Mouse (Mus musculus) hindbrain, embryonic 14.5 days (tissue): ENCODE results near the gene 9630041A04Rik. TPM values are rescaled to one million over a fixed set of nuclear protein-coding genes. Genes with fewer than 3 reads are reported as not detected.
A peak's percentile ranks its signal among the peaks of the same experiment; 100 is the strongest.

ENCODE experiments used
- ATAC-seq: fragments of 200-750 bp; cut with Nextera tagmentation; 2 replicates; pipeline ENCODE4 v1.8.0; 2017; ENCODE audit warnings: moderate number of reproducible peaks, mild to moderate bottlenecking, moderate TSS enrichment, moderate library complexity; ENCODE audit not compliant: low FRiP score
- DNase-seq: peaks from one replicate; pipeline ENCODE4 v3.0.0-alpha.2; 2015; ENCODE audit warnings: low spot score
- H3K27ac ChIP-seq: fragments of 300-500 bp; sonication (generic); 2 replicates; pipeline ENCODE4 v1.5.1; 2014; ENCODE audit warnings: mild to moderate bottlenecking, moderate library complexity
- H3K27me3 ChIP-seq: fragments of 300-500 bp; sonication (generic); 2 replicates; pipeline ENCODE4 v1.6.1; 2014; ENCODE audit warnings: mild to moderate bottlenecking, low read length, mixed read lengths; ENCODE audit not compliant: control insufficient read depth, insufficient read depth
- H3K36me3 ChIP-seq: fragments of 300-500 bp; sonication (generic); replicated peaks from 2 replicates; pipeline ENCODE4 v1.6.1; 2014; ENCODE audit not compliant: control insufficient read depth, insufficient read depth
- H3K4me1 ChIP-seq: fragments of 300-500 bp; sonication (generic); replicated peaks from 2 replicates; pipeline ENCODE4 v1.6.1; 2014; ENCODE audit warnings: antibody characterized with exemption, low read length, mixed read lengths; ENCODE audit not compliant: control insufficient read depth, insufficient read depth
- H3K4me2 ChIP-seq: fragments of 300-500 bp; sonication (generic); replicated peaks from 2 replicates; pipeline ENCODE4 v1.6.1; 2014; ENCODE audit warnings: mild to moderate bottlenecking, moderate library complexity
- H3K4me3 ChIP-seq: fragments of 300-500 bp; sonication (generic); replicated peaks from 2 replicates; pipeline ENCODE4 v1.5.1; 2014; ENCODE audit warnings: mild to moderate bottlenecking, low read length
- H3K9ac ChIP-seq: fragments of 300-500 bp; sonication (generic); 2 replicates; pipeline ENCODE4 v1.6.1; 2014
- H3K9me3 ChIP-seq: fragments of 300-500 bp; sonication (generic); 2 replicates; pipeline ENCODE4 v1.6.1; 2016; ENCODE audit warnings: low read length; ENCODE audit not compliant: control insufficient read depth
- WGBS: fragments of 180-500 bp; shearing (Covaris S2); extraction: QIAGEN DNeasy Blood & Tissue Kit; methylation state at CpG from one replicate; pipeline ENCODE4 v1.1.7; 2014; 5-methylcytosine and 5-hydroxymethylcytosine counted together
- polyA plus RNA-seq: library from polyadenylated mRNA; unstranded; fragments of >200 nt; fragmentation: Nextera tagmentation; extraction: Ambion mirVana; gene quantifications from 2 replicates; pipeline ENCODE4 v1.2.1, GENCODE M21; 2014

9630041A04Rik gene
- polyA plus RNA-seq, 1 experiment from 2014 or later: 0.29 TPM

DNA sequence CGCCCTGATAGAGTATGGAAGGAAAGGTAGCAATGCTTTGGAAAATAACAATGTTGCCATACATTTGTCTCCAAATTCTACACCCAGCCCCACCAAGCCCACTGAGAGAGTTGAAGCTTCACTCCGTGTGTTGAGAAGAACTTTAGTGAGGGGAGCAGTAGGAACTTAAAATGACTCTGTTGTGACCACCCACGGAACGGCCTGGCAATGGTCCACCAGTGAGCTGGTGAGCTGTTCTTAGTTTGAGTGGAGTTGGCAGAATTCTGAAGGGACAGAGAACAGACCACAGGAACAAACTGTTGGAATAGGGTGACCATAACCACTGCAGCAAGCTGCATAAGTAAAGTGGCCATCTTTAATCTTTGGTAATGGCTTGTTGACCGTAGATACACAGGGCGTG lies 7.0 kb downstream of the 9630041A04Rik start:
- 92% methylated on average over 6 of the region's 6 CpGs for WGBS
- H3K4me2 ChIP-seq: no peak overlapping the region
- H3K4me1 ChIP-seq: no peaks in the 10 kb centered on the region
- no peak overlapping the region for H3K27ac ChIP-seq
- no peaks in the 10 kb centered on the region for H3K27me3 ChIP-seq
- no peak overlapping the region for H3K9ac ChIP-seq
- no peak for ATAC-seq
- no peaks in the 10 kb centered on the region for H3K36me3 ChIP-seq
- H3K9me3 ChIP-seq: no peaks in the 10 kb centered on the region
- no peak overlapping the region for H3K4me3 ChIP-seq
- DNase-seq: no peak

DNA sequence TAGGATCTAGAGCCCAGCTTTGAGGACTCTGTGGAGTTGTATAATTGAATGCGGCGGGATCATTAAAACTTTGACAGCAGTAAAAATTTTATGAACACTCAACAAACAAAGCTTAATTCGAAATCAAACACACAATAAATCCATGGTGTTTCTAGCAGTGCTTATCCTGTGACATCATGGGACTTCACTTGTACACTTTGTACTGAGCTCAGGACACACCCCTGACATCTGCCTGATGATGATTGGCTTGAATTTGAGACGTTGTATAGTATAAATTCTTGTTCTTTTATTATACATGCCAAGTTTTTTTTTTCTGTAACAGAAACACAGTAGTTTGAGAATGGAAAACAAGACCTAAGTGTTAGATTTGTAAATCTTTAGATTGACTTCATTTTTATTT lies 8.4 kb downstream of the 9630041A04Rik start:
- Histone ChIP-seq H3K4me1 (no peaks in the 10 kb centered on the region), H3K27ac (no peak overlapping the region), H3K36me3 (no peaks in the 10 kb centered on the region), H3K9me3 (no peaks in the 10 kb centered on the region), H3K9ac (no peak overlapping the region), H3K4me3 (no peak overlapping the region), H3K4me2 (no peak overlapping the region), H3K27me3 (no peaks in the 10 kb centered on the region)
- WGBS: 85% methylated on average over 4 of the region's 4 CpGs
- ATAC-seq: no peak
- DNase-seq: no peak

DNA sequence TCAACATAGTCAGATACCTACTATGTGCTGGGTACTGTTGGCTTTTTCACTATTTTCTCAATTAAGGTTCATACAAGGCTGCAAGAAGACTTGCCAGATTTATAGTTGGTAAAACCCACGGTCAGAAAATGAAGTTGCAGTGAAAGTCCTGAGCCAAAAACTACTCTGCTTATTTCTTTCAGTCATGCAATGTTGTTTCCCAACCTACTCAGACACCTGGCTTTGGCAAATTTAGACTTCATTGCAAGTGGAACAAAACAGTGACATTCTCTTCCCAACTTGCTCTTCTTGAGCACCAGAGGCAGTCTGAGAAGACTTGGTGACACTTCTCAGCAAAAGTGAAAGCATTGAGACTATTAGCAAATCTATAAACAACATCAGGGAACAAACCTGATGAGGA lies 13.7 kb downstream of the 9630041A04Rik start:
- Histone ChIP-seq H3K9me3 (no peaks in the 10 kb centered on the region), H3K27ac (no peak overlapping the region), H3K27me3 (no peaks in the 10 kb centered on the region), H3K4me1 (no peaks in the 10 kb centered on the region), H3K4me2 (no peak overlapping the region), H3K9ac (no peak overlapping the region), H3K36me3 (no peaks in the 10 kb centered on the region), H3K4me3 (no peak overlapping the region)
- ATAC-seq: no peak
- no peak for DNase-seq
- 95% methylated on average over 1 of the region's 1 CpGs for WGBS

DNA sequence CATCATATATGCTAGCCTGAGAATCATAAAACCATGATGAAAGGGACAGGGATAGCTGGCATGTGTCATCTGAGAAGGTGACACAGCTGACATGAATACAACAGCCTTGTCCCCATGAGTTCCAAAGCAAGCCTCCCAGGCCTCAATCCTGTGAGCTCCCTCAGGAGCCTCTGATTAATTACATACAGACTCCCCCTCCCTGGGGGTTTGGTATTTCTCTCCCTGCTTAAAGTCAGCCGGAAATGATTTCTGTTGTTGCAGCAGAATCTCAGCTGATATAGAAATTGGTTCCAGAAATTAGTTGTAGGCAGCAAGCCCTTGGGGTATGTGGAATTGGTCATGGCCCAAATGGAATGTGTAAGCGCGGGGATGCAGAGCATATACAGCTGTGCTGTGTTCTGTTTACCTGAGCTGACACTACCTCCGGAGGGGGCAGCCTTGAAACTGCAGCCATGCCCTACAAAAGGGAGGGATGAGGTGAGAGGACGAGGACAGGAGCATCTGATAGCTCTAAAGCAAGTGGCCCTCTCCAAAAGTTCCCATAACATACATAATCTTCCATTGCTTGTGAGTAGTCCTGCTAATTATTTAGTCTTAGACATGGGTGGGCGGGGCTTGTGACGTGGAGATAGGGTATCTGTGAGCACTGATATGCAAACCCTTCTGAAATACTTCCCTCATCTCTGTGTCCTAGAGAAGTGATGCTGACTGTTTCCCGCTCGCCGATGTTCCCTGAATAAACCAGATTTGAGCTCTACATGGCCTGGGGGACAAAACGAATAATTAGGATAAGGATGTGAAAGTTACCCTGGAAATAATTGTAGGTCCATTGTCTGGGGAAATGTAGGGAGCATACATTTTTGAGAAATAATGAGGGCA lies 15.7 kb downstream of the 9630041A04Rik start:
- H3K9me3 ChIP-seq: no peaks in the 10 kb centered on the region
- H3K4me2 ChIP-seq: no peak overlapping the region
- no peaks in the 10 kb centered on the region for H3K4me1 ChIP-seq
- H3K27ac ChIP-seq: no peak overlapping the region
- ATAC-seq (no peak), DNase-seq (no peak)
- H3K27me3 ChIP-seq: no peaks in the 10 kb centered on the region
- no peak overlapping the region for H3K9ac ChIP-seq
- no peaks in the 10 kb centered on the region for H3K36me3 ChIP-seq
- no peak overlapping the region for H3K4me3 ChIP-seq
- WGBS: 65% methylated on average over 11 of the region's 11 CpGs

DNA sequence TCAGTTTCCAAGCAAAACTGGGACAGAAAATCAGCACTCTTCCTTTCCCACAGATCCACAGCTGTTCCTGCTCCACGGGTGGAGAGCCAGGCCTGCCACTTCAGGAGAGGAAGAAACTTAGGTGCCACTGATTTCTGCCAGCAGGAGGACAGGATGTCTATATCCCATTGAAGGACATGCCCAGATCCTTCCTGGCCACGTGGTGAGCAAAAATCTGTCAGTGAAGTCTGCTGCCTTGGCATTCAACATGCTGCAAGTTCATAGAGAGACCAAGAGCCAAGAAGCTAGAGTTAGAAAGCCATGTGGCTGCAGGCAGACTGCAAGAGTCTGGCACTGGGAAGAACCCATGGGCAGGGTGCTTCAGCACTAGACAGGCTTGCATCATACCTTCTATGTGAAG lies 21.7 kb downstream of the 9630041A04Rik start:
- DNase-seq (no peak), ATAC-seq (no peak)
- Histone ChIP-seq H3K9ac (no peak overlapping the region), H3K4me2 (no peak overlapping the region), H3K9me3 (no peaks in the 10 kb centered on the region), H3K36me3 (no peaks in the 10 kb centered on the region), H3K27me3 (no peaks in the 10 kb centered on the region), H3K4me1 (no peaks in the 10 kb centered on the region), H3K4me3 (no peak overlapping the region), H3K27ac (no peak overlapping the region)
- 76% methylated on average over 2 of the region's 2 CpGs for WGBS

DNA sequence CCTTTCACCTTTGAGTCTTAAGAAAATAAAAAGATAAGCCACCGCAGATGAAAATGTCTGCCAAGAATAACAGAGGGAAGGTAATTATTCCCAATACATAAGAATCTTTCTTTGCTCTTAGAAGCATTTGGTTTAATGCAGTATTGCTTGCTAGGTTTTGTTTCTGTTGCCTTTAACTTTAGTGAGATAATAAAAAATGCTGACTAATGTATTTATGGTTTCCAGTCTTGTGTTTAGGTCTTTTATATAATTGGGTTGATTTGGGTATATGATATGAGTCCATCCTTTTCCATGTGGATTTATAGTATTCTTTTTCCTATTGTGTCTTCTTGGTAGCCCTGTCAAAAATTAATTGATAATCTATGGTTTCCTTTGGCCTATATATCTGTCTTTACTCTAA lies 36.2 kb downstream of the 9630041A04Rik start:
- Histone ChIP-seq H3K27ac (no peak overlapping the region), H3K4me1 (no peaks in the 10 kb centered on the region), H3K27me3 (no peaks in the 10 kb centered on the region), H3K4me3 (no peak overlapping the region), H3K9me3 (no peaks in the 10 kb centered on the region), H3K4me2 (no peak overlapping the region), H3K36me3 (no peaks in the 10 kb centered on the region), H3K9ac (no peak overlapping the region)
- no peak for DNase-seq
- WGBS: 96% methylated on average over 1 of the region's 1 CpGs
- ATAC-seq: no peak

DNA sequence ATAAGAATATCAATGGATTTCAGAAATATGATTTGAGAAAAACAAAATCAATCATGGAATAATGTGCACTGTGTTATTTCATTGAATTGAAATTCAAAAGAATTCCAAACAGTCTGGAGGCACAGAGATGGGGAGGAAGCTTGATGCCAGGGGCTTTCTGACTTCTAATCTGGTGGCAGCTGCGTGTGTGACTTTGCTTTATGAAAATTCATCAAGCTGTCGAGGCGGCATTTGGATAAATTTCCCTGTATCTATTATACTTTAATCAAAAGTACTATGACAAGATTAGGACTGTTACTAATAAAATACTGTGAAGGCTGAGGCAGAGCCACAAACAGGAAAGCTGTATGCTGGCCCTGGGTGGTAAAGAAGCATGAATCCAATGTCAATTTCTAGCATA lies 41.8 kb downstream of the 9630041A04Rik start:
- ATAC-seq (no peak), DNase-seq (no peak)
- Histone ChIP-seq H3K4me2 (no peak overlapping the region), H3K27ac (no peak overlapping the region), H3K36me3 (no peaks in the 10 kb centered on the region), H3K9ac (no peak overlapping the region), H3K4me1 (peaks cover 3% of the 10 kb centered on the region; the same call in 1 of the 2 replicates), H3K27me3 (no peaks in the 10 kb centered on the region), H3K4me3 (no peak overlapping the region), H3K9me3 (no peaks in the 10 kb centered on the region)
- WGBS: 55% methylated on average over 3 of the region's 3 CpGs

DNA sequence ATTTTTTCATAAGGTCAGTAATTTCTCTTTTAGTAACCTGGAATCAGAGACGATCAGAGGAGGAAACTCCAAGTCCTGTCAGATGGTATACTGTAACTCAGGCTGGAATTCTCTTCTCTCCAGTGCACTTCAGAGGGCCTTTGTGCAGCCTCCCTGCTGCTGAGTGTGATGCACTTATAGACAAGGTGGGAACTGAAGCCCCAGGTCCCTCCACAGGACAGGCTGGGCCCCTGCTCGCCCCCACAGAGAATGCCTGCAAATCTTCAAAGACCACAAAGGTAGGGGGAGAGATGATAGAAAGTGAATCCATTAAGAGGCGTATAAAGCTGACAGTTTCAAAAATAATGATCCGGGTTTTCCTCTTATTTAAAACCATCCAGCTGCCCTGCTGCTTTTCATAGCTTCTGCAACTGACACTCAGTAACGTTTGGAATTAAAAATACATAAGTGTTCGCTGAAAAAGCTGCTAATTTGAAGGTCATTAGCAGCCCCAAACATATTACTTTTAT lies 46.2 kb downstream of the 9630041A04Rik start:
- H3K9ac ChIP-seq: no peak overlapping the region
- no peak for ATAC-seq
- no peak overlapping the region for H3K4me2 ChIP-seq
- 51% methylated on average over 6 of the region's 6 CpGs for WGBS
- H3K27ac ChIP-seq: no peak overlapping the region
- H3K9me3 ChIP-seq: no peaks in the 10 kb centered on the region
- no peaks in the 10 kb centered on the region for H3K27me3 ChIP-seq
- H3K4me3 ChIP-seq: no peak overlapping the region
- no peak for DNase-seq
- peaks cover 23% of the 10 kb centered on the region for H3K4me1 ChIP-seq
- H3K36me3 ChIP-seq: no peaks in the 10 kb centered on the region

DNA sequence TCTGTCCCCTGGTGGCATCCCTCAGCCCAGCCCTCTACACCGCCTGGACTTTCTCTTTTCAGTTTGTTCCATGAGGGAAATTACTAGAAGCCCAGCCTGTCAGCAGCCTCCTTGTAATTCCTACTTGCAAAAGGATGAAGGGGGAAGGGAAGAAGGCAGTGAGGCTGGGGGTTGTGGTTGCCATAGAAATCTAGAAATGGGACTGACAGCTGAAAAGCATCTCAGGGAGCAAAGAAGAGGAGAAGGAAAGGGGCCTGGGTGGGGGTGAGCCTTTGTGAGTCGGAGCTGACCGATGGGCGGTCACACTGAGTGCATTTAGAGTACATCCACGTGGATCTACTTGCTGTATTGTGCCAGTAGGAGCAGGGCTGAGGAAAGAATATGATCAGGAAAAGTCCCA lies 47.2 kb downstream of the 9630041A04Rik start:
- 11% methylated on average over 5 of the region's 5 CpGs for WGBS
- ATAC-seq (peak; percentile 73), DNase-seq (peak; percentile 34)

More for the DNA sequence above, 47.2 kb downstream of the 9630041A04Rik start:
- Histone ChIP-seq H3K4me2 (no peak overlapping the region), H3K36me3 (no peaks in the 10 kb centered on the region), H3K27me3 (no peaks in the 10 kb centered on the region), H3K4me3 (no peak overlapping the region), H3K27ac (peak overlapping the region; percentile 3; the same call in 1 of the 2 replicates), H3K4me1 (peaks cover 23% of the 10 kb centered on the region), H3K9me3 (no peaks in the 10 kb centered on the region), H3K9ac (no peak overlapping the region)
